In genomic region chr11:9048011-9048702, GRCm38 (mm10) we compare ENCODE assay signal across 8 mouse cellular contexts. TPM values are rescaled to one million over a fixed set of nuclear protein-coding genes. Genes with fewer than 3 reads are reported as not detected.
DNase-seq lines count a peak whose midpoint lies in the region; ATAC-seq and TF ChIP-seq lines count a peak whose summit lies in the region.

Gene Gm11992 (plus strand): TSS chr11:9048594.

- no peak for TF ChIP-seq CTCF in olfactory bulb, adult 2 months (IDR thresholded peaks at IDR 0.05; ENCODE audit: insufficient read depth, low read depth, low read length)

- peak within 1 kb of the TSS; percentile 98 for H3K4me2 ChIP-seq in lung, embryonic 15.5 days

- 0 out of 2 replicates have a peak within 1 kb of the TSS, but pooled peaks have one; percentile 34 for H3K9ac ChIP-seq in lung, embryonic 15.5 days

- no peaks in the 10 kb centered on the region for H3K9me3 ChIP-seq in lung, embryonic 15.5 days

- TF ChIP-seq POLR2A in olfactory bulb, adult 2 months (IDR thresholded peaks at IDR 0.05; ENCODE audit: insufficient read depth, low read depth, low read length), result no peak

- H3K27ac ChIP-seq in lung, embryonic 15.5 days, result no peak within 1 kb of the TSS
- no peak within 1 kb of the TSS for H3K27ac ChIP-seq in olfactory bulb, adult 2 months (ENCODE audit: insufficient read depth, low read depth, low read length)

- no peaks in the 10 kb centered on the region for H3K36me3 ChIP-seq in lung, embryonic 15.5 days

- H3K4me1 ChIP-seq in lung, embryonic 15.5 days, result peaks cover 12% of the 10 kb centered on the region
- peaks cover 9% of the 10 kb centered on the region for H3K4me1 ChIP-seq in olfactory bulb, adult 2 months (ENCODE audit: control insufficient read depth, insufficient read depth, low read length)

- DNase-seq in NIH3T3 (ENCODE audit: low read depth), result peak; percentile 72
- DNase-seq in cerebellum, adult 9-11 months, result peak; percentile 36
- DNase-seq in layer of hippocampus, adult 9-10 months (ENCODE audit: low spot score), result peak; percentile 53
- peak; percentile 40 to 54 for DNase-seq in thymus, adult 18-20 months

- peaks cover 21% of the 10 kb centered on the region; the same call in 1 of the 2 replicates for H3K27me3 ChIP-seq in lung, embryonic 15.5 days

- peak within 1 kb of the TSS; percentile 52 for H3K4me3 ChIP-seq in lung, embryonic 15.5 days
- H3K4me3 ChIP-seq in olfactory bulb, adult 2 months (ENCODE audit: insufficient read depth, low read depth, low read length), result peak within 1 kb of the TSS; percentile 45

- WGBS in lung, embryonic 15.5 days, result 4% methylated on average over 21 of the region's 21 CpGs
- WGBS in olfactory bulb, adult 2 months, result 4% methylated on average over 21 of the region's 21 CpGs

- ATAC-seq in frontal cortex, adult (ENCODE audit: low TSS enrichment), result peak; percentile 99
- peak; percentile 99 for ATAC-seq in hematopoietic stem cell, adult 5-6 weeks (replicated peaks in 1 of 2; ENCODE audit: insufficient read depth in 1 of 2, low FRiP score in 2 of 2, low TSS enrichment in 1 of 2, low read depth in 1 of 2, poor library complexity in 2 of 2, severe bottlenecking in 2 of 2)
- peak; percentile 100 for ATAC-seq in lung, embryonic 15.5 days (ENCODE audit: borderline replicate concordance, extremely low read depth, low FRiP score, low TSS enrichment)

RNA-seq across cellular contexts. Expression of gene Gm11992, which starts in this region (rescaled TPM):
- total RNA-seq in hematopoietic stem cell, adult 5-6 weeks (2017), result 1.1 and 1.8 TPM in 2 replicates
- 1.7 and 2.3 TPM in 2 replicates for polyA plus RNA-seq in lung, embryonic 15.5 days (2015; fragmentation: Nextera tagmentation; extraction: Ambion mirVana)
- not detected in 2 replicates for polyA plus RNA-seq in olfactory bulb, adult 2 months (2012; ENCODE audit: insufficient read depth, insufficient read length, low replicate concordance, missing spikeins)
